Mouse (Mus musculus) left cerebral cortex, postnatal 10 days (tissue): ENCODE measurements around the gene Lhfpl4. TPM values are rescaled to one million over a fixed set of nuclear protein-coding genes. Genes with fewer than 3 reads are reported as not detected.

Source experiments
- total RNA-seq, 2 experiments: library from RNA; stranded (reverse); gene quantifications; 2 replicates each; pipeline ENCODE4 v1.2.3; 2021

Gene Lhfpl4
- total RNA-seq, 2 experiments from 2014 or later = 104 to 111 TPM

Other genes with a start within 250 kb of the Lhfpl4 start
- 100 to 1,000 TPM; 257 to 266 TPM for gene Srgap3, start 248.1 kb downstream of the Lhfpl4 start, total RNA-seq
- gene Thumpd3, start 149.2 kb downstream of the Lhfpl4 start, total RNA-seq = 10 to 100 TPM; 30.8 to 31.7 TPM
- gene Setd5, start 118.0 kb downstream of the Lhfpl4 start, total RNA-seq = 100 to 1,000 TPM; 133 to 135 TPM
- gene Mtmr14, start 42.5 kb upstream of the Lhfpl4 start, total RNA-seq = 10 to 100 TPM; 24.8 to 26.2 TPM
- gene Cpne9, start 86.9 kb upstream of the Lhfpl4 start, total RNA-seq = 10 to 100 TPM; 21.0 to 22.3 TPM
- gene Brpf1, start 111.8 kb upstream of the Lhfpl4 start, total RNA-seq = 10 to 100 TPM; 24.7 TPM
- 1 to 10 TPM; 5.5 to 6.4 TPM for gene Ogg1, start 131.6 kb upstream of the Lhfpl4 start, total RNA-seq
- gene Camk1, start 148.6 kb upstream of the Lhfpl4 start, total RNA-seq = 100 to 1,000 TPM; 107 to 112 TPM
- gene Tada3, start 182.5 kb upstream of the Lhfpl4 start, total RNA-seq = 10 to 100 TPM; 50.5 to 52.5 TPM
- 100 to 1,000 TPM; 318 to 324 TPM for gene Arpc4, start 182.7 kb upstream of the Lhfpl4 start, total RNA-seq
- 1 to 10 TPM; 6.1 to 8.1 TPM for gene Ttll3, start 193.9 kb upstream of the Lhfpl4 start, total RNA-seq
- gene Rpusd3, start 224.0 kb upstream of the Lhfpl4 start, total RNA-seq = 10 to 100 TPM; 15.8 to 19.8 TPM
- not detected for gene Cidec, start 240.4 kb upstream of the Lhfpl4 start, total RNA-seq
- 10 to 100 TPM; 42.7 to 44.8 TPM for gene Jagn1, start 247.2 kb upstream of the Lhfpl4 start, total RNA-seq